Mouse (Mus musculus) cerebellum, adult 2 months (tissue): ENCODE measurements around the gene Iffo2. TPM values are rescaled to one million over a fixed set of nuclear protein-coding genes. Genes with fewer than 3 reads are reported as not detected.
A peak's percentile ranks its signal among the peaks of the same experiment; 100 is the strongest.

ENCODE experiments used
- DNase-seq, 2 experiments: peaks; one replicate each; pipeline ENCODE4 v3.0.0; 2021
- H3K27ac ChIP-seq: fragments of 200-500 bp; 2 replicates; pipeline ENCODE4 v1.5.1; 2012; ENCODE audit warnings: low read length, control low read depth, inconsistent platforms; ENCODE audit not compliant: insufficient read depth
- H3K27me3 ChIP-seq: fragments of 200-500 bp; 2 replicates; pipeline ENCODE4 v1.6.1; 2012; ENCODE audit warnings: inconsistent platforms, mild to moderate bottlenecking, low read length, moderate library complexity; ENCODE audit not compliant: control insufficient read depth, insufficient read depth
- H3K4me1 ChIP-seq: fragments of 200-500 bp; 2 replicates; pipeline ENCODE4 v1.6.1; 2011; ENCODE audit warnings: low read length; ENCODE audit not compliant: control insufficient read depth, insufficient read depth
- H3K4me3 ChIP-seq: fragments of 200-500 bp; replicated peaks from 2 replicates; pipeline ENCODE3; 2011; ENCODE audit warnings: mild to moderate bottlenecking, low read depth, low read length, control low read depth; ENCODE audit not compliant: insufficient read depth
- CTCF ChIP-seq: fragments of 200-500 bp; IDR thresholded peaks from 2 replicates; pipeline ENCODE4 v1.5.1; 2011; ENCODE audit warnings: low read depth, mild to moderate bottlenecking, control low read depth, low read length, moderate library complexity, borderline replicate concordance; ENCODE audit not compliant: insufficient read depth
- POLR2A ChIP-seq: fragments of 200-500 bp; IDR thresholded peaks from 2 replicates; pipeline ENCODE4 v1.6.1; 2011; ENCODE audit warnings: low read length, control low read depth, borderline replicate concordance; ENCODE audit not compliant: insufficient read depth
- WGBS: fragments of 180-500 bp; shearing (Covaris S2); methylation state at CpG from one replicate; pipeline ENCODE4 v1.1.7; 2018; 5-methylcytosine and 5-hydroxymethylcytosine counted together
- polyA plus RNA-seq: library from polyadenylated mRNA; depleted of rRNA; stranded (reverse); fragments of >200 nt; gene quantifications from 2 replicates; pipeline ENCODE4 v1.2.3, GENCODE M21; 2012; rRNA removed

Iffo2 gene
- polyA plus RNA-seq, 1 experiment = 19.1 TPM

- 11% methylated on average over 14 of the region's 14 CpGs for WGBS
- TF ChIP-seq POLR2A = no peak
- Histone ChIP-seq H3K27ac (no peak overlapping the region), H3K4me3 (no peak overlapping the region), H3K27me3 (no peaks in the 10 kb centered on the region), H3K4me1 (peaks cover 8% of the 10 kb centered on the region)
- DNase-seq = peak in 1 of 2 experiments; percentile 35
Observed at GRCm38 (mm10) chr4:139661897-139662296, 131.5 kb downstream of the Iffo2 start.

- 74% methylated on average over 6 of the region's 6 CpGs for WGBS
- no peak overlapping the region for H3K27ac ChIP-seq
- no peaks in the 10 kb centered on the region for H3K4me1 ChIP-seq
- TF ChIP-seq POLR2A = no peak
- no peak for TF ChIP-seq CTCF
- H3K27me3 ChIP-seq = no peaks in the 10 kb centered on the region
- H3K4me3 ChIP-seq = no peak overlapping the region
- DNase-seq = no peak
Observed at GRCm38 (mm10) chr4:139667632-139668031, 137.3 kb downstream of the Iffo2 start.

GRCm38 (mm10) chr4:139669847-139670246, 139.5 kb downstream of the Iffo2 start:
- WGBS = 11% methylated on average over 6 of the region's 6 CpGs
- H3K4me3 ChIP-seq = no peak overlapping the region

More at GRCm38 (mm10) chr4:139669847-139670246, 139.5 kb downstream of the Iffo2 start:
- DNase-seq = peak; percentile 46 to 66
- H3K27me3 ChIP-seq = no peaks in the 10 kb centered on the region
- TF ChIP-seq CTCF = peak; percentile 99
- TF ChIP-seq POLR2A = no peak
- H3K4me1 ChIP-seq = no peaks in the 10 kb centered on the region
- H3K27ac ChIP-seq = no peak overlapping the region

Other genes with a start within 250 kb of the Iffo2 start
- 42.3 and 44.4 TPM in 2 replicates for gene Pqlc2, start 219.8 kb upstream of the Iffo2 start, polyA plus RNA-seq
- gene Akr7a5, start 219.8 kb upstream of the Iffo2 start, polyA plus RNA-seq = 22.3 and 25.3 TPM in 2 replicates
- 50.2 and 56.4 TPM in 2 replicates for gene Mrto4, start 178.0 kb upstream of the Iffo2 start, polyA plus RNA-seq
- 77.1 and 78.2 TPM in 2 replicates for gene Emc1, start 178.0 kb upstream of the Iffo2 start, polyA plus RNA-seq
- gene Ubr4, start 177.9 kb upstream of the Iffo2 start, polyA plus RNA-seq = 256 TPM in 2 replicates
- 0.03 and 0.05 TPM in 2 replicates for gene Gm21969, start 72.6 kb downstream of the Iffo2 start, polyA plus RNA-seq
- gene Aldh4a1, start 92.3 kb downstream of the Iffo2 start, polyA plus RNA-seq = 22.5 and 25.2 TPM in 2 replicates
- not detected in 2 replicates for gene Tas1r2, start 123.0 kb downstream of the Iffo2 start, polyA plus RNA-seq